Mouse (Mus musculus) embryo, embryonic 11.5 days (tissue): ENCODE measurements at regions not wholly inside any gene's neighbourhood (a gene's known extent, or its start where the extent isn't known, plus 50 kb on each side); places are given as distances from the start of the nearest gene placed in this dataset.
"Not testable (repeated sequence)": the region's sequence is repeated elsewhere in the genome, so short reads cannot be mapped to it uniquely, and the experiment has no call there.

Experiments used
- DNase-seq: peaks from one replicate; pipeline ENCODE4 v3.0.0-alpha.2; 2012; ENCODE audit warnings: low read depth, low spot score

GRCm38 (mm10) chr8:81286280-81287034 lies 55.9 kb upstream of the Inpp4b start:
- no peak for DNase-seq

GRCm38 (mm10) chr8:81260089-81260488 lies 82.3 kb upstream of the Inpp4b start:
- peak; percentile 1 for DNase-seq

- no peak for DNase-seq
These were observed 118.5 kb upstream of the Inpp4b start for GRCm38 (mm10) chr8:81223872-81224271.

- not testable (repeated sequence) for DNase-seq
These were observed 155.1 kb upstream of the Inpp4b start for GRCm38 (mm10) chr8:81187061-81187790.

- no peak for DNase-seq
These were observed 160.8 kb upstream of the Usp38 start for GRCm38 (mm10) chr8:81175537-81175936.

- DNase-seq: no peak
These were observed 132.5 kb upstream of the Usp38 start for GRCm38 (mm10) chr8:81147239-81147638.

DNA sequence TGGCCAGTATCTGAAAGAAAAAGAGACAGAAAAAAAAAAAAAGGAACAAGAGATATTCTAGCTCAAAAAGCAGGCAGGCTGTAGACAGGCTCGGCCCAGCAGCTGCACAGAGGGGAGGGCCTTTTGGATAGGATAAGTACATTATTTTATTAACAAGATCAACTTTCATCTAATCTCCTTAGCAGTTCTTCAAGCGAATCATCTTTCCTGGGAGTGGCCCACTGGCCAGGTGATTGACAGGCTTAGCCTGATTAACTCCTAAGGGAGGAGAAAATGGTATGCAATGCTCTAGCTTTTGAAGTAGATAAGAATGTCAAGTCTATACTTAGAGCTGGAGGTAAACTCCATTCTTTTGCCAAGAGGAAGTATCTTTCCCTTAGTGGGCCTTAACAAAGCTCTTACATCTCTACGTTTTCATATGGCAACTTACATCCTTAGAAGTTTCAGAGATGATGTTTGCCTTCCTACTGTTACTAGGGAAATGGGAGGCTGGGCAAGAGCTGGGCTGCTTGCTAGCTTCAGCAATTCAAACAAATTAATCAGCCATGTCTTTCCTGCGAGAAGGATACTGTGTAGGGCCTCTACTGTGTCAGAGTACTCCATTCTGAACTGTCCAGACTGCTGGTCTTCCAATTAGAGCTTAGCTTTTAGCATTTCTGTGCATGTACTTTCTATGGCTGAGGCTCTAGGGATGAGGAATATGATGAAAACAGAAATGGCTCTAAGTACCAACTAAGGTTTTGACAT lies 92.2 kb upstream of the Usp38 start:
- DNase-seq: no peak

DNA sequence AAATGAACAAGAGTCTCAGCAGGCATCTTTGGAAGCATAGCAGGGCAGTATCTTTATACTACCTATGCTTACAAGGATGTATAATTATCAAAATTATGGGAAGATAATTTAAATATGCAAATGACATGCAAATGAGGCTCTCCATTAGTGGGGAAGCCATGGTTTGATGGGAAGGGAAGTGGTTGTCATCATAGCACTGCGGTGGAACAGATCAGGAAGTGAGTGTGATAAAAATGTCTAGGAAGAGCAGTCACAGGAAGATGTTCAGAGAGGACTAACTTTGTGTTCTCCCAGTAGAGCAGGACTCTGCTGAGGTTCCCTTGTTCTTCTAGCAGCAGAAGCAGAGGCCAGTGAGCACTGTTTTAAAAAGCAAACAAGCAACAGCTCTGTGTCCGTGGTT lies 84.2 kb upstream of the Usp38 start:
- no peak for DNase-seq

GRCm38 (mm10) chr8:81097076-81097819 lies 82.5 kb upstream of the Usp38 start:
- no peak for DNase-seq

- no peak for DNase-seq
These were observed 80.5 kb upstream of the Usp38 start for GRCm38 (mm10) chr8:81095237-81095636.

- DNase-seq: no peak
These were observed 66.3 kb upstream of the Usp38 start for GRCm38 (mm10) chr8:81080865-81081637.

- DNase-seq: no peak
These were observed 65.2 kb upstream of the Usp38 start for GRCm38 (mm10) chr8:81079887-81080300.

DNA sequence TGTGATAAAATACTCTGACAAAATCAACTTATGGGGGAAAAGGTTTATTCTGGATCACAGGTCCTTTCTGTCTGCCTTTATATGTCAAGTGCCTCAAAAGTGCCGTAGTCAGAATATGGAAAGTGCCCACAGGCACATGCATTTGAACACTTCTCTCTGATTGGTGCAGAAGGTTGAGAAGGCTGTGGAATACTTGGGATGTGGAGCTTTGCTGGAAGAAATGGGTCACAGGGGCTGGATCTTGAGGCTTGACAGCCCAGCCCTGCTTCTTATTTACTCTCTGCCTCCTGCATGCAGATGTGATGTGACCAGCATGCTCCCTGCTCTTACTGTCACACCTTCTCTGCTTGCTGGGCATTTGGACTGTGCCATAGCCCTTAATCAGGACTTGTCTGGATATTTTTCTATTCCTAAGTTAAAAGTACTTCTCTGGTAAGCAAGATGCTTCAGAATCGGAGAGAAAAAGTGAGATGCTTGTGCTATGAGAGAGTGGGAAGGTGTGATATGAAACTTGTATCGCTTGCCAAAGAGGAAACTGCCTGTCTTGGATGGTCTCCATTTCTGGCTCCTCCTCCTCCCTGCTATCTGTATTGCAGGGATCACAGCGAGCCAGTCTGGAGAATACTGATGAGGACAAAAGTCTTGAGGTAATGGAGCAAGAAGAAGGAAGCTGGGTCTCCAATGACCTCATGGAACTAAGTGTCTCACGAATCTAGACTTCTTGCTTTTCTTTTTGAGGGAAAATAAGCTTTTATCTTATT lies 54.5 kb upstream of the Usp38 start:
- DNase-seq: no peak

DNA sequence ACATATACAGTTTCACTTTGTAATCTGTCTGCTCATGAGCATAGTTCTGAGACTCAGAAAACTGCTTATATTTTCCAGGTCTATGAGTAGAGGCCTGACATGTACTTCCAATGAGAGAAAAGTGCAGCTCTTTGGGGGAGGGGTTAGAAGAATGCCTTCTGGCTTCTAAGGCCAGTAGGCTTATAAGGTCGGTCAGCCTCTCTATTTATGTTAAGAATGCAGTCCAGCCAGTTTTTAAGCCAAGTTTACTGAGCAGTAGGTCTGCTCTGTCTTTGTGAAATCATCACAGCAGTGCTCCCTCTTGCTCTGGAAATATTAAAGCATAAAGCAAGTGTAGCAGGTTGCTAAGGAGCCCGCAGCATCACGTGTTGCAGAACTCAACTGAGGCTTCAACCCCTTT lies 53.8 kb upstream of the Usp38 start:
- no peak for DNase-seq

GRCm38 (mm10) chr8:81066765-81067164 lies 52.0 kb upstream of the Usp38 start:
- DNase-seq: no peak
